Mouse (Mus musculus): ENCODE measurements at regions not wholly inside any gene's neighbourhood (a gene's known extent, or its start where the extent isn't known, plus 50 kb on each side); places are given as distances from the start of the nearest gene placed in this dataset.
"Not testable (repeated sequence)": the region's sequence is repeated elsewhere in the genome, so short reads cannot be mapped to it uniquely, and the experiment has no call there.

GRCm38 (mm10) chr5:42884251-42884650 is 348.7 kb upstream of the Cpeb2 start:
- no peak for DNase-seq (ENCODE audit: extremely low spot score, low spot score)

- no peak for DNase-seq (ENCODE audit: extremely low spot score, low spot score)
Measured at GRCm38 (mm10) chr5:42891890-42892289, 341.1 kb upstream of the Cpeb2 start.

- DNase-seq (ENCODE audit: extremely low spot score, low spot score), result no peak
Measured at GRCm38 (mm10) chr5:42906136-42906535, 326.8 kb upstream of the Cpeb2 start.

- DNase-seq (ENCODE audit: extremely low spot score, low spot score), result no peak
Measured at GRCm38 (mm10) chr5:42919328-42919727, 313.6 kb upstream of the Cpeb2 start.

- DNase-seq (ENCODE audit: extremely low spot score, low spot score), result no peak
Measured at GRCm38 (mm10) chr5:42932106-42932505, 300.9 kb upstream of the Cpeb2 start.

- DNase-seq (ENCODE audit: extremely low spot score, low spot score), result no peak
Measured at GRCm38 (mm10) chr5:42959296-42959862, 273.6 kb upstream of the Cpeb2 start.

GRCm38 (mm10) chr5:42966952-42967351 is 266.0 kb upstream of the Cpeb2 start:
- not testable (repeated sequence) for DNase-seq (ENCODE audit: extremely low spot score, low spot score)

GRCm38 (mm10) chr5:42969209-42969608 is 263.8 kb upstream of the Cpeb2 start:
- DNase-seq (ENCODE audit: extremely low spot score, low spot score), result no peak

- no peak for DNase-seq (ENCODE audit: extremely low spot score, low spot score)
Measured at GRCm38 (mm10) chr5:42969621-42970020, 263.3 kb upstream of the Cpeb2 start.

- DNase-seq (ENCODE audit: extremely low spot score, low spot score), result no peak
Measured at GRCm38 (mm10) chr5:42977108-42977507, 255.9 kb upstream of the Cpeb2 start.

- no peak for DNase-seq (ENCODE audit: extremely low spot score, low spot score)
Measured at GRCm38 (mm10) chr5:42980946-42981650, 251.9 kb upstream of the Cpeb2 start.

GRCm38 (mm10) chr5:42986203-42986602 is 246.8 kb upstream of the Cpeb2 start:
- no peak for DNase-seq (ENCODE audit: extremely low spot score, low spot score)

GRCm38 (mm10) chr5:42987710-42988466 is 245.1 kb upstream of the Cpeb2 start:
- DNase-seq (ENCODE audit: extremely low spot score, low spot score), result no peak

- no peak for DNase-seq (ENCODE audit: extremely low spot score, low spot score)
Measured at GRCm38 (mm10) chr5:42989287-42989686, 243.7 kb upstream of the Cpeb2 start.

GRCm38 (mm10) chr5:43024006-43024593 is 208.9 kb upstream of the Cpeb2 start:
- DNase-seq (ENCODE audit: extremely low spot score, low spot score), result no peak

GRCm38 (mm10) chr5:43031285-43031684 is 201.7 kb upstream of the Cpeb2 start:
- no peak for DNase-seq (ENCODE audit: extremely low spot score, low spot score)

- DNase-seq (ENCODE audit: extremely low spot score, low spot score), result no peak
Measured at GRCm38 (mm10) chr5:43031916-43032315, 201.1 kb upstream of the Cpeb2 start.

GRCm38 (mm10) chr5:43034421-43034820 is 198.5 kb upstream of the Cpeb2 start:
- DNase-seq (ENCODE audit: extremely low spot score, low spot score), result no peak

- DNase-seq (ENCODE audit: extremely low spot score, low spot score), result no peak
Measured at GRCm38 (mm10) chr5:43037592-43037991, 195.4 kb upstream of the Cpeb2 start.

- DNase-seq (ENCODE audit: extremely low spot score, low spot score), result no peak
Measured at GRCm38 (mm10) chr5:43039525-43039924, 193.4 kb upstream of the Cpeb2 start.

GRCm38 (mm10) chr5:43042585-43042984 is 190.4 kb upstream of the Cpeb2 start:
- no peak for DNase-seq (ENCODE audit: extremely low spot score, low spot score)

GRCm38 (mm10) chr5:43045860-43046259 is 187.1 kb upstream of the Cpeb2 start:
- no peak for DNase-seq (ENCODE audit: extremely low spot score, low spot score)
